Mouse (Mus musculus) frontal cortex, adult 2 months (tissue): ENCODE results near the gene 9330159F19Rik. TPM values are rescaled to one million over a fixed set of nuclear protein-coding genes. Genes with fewer than 3 reads are reported as not detected.

Experiments
- polyA plus RNA-seq: library from polyadenylated mRNA; depleted of rRNA; stranded (reverse); fragments of >200 nt; gene quantifications from 2 replicates; pipeline ENCODE4 v1.2.3, GENCODE M21; 2012; rRNA removed

9330159F19Rik gene
- polyA plus RNA-seq, 1 experiment = 60.4 TPM

Other genes with a start within 250 kb of the 9330159F19Rik start
- not detected in 2 replicates for gene 2310057J18Rik, start 225.3 kb upstream of the 9330159F19Rik start, polyA plus RNA-seq
- gene Soga3, start 67.8 kb upstream of the 9330159F19Rik start, polyA plus RNA-seq = 42.3 and 42.4 TPM in 2 replicates
- gene Gm49353, start 12.7 kb upstream of the 9330159F19Rik start, polyA plus RNA-seq = 6.8 and 9.3 TPM in 2 replicates
- 25.7 and 27.7 TPM in 2 replicates for gene Echdc1, start 101.6 kb downstream of the 9330159F19Rik start, polyA plus RNA-seq
- gene Rnf146, start 150.8 kb downstream of the 9330159F19Rik start, polyA plus RNA-seq = 85.7 and 89.7 TPM in 2 replicates